Mouse (Mus musculus): ENCODE measurements around the gene Ipp. TPM values are rescaled to one million over a fixed set of nuclear protein-coding genes. Genes with fewer than 3 reads are reported as not detected.

Ipp gene
- total RNA-seq (2022): 10 to 100 TPM; 14.0 to 19.0 (median 16.8) TPM

DNA sequence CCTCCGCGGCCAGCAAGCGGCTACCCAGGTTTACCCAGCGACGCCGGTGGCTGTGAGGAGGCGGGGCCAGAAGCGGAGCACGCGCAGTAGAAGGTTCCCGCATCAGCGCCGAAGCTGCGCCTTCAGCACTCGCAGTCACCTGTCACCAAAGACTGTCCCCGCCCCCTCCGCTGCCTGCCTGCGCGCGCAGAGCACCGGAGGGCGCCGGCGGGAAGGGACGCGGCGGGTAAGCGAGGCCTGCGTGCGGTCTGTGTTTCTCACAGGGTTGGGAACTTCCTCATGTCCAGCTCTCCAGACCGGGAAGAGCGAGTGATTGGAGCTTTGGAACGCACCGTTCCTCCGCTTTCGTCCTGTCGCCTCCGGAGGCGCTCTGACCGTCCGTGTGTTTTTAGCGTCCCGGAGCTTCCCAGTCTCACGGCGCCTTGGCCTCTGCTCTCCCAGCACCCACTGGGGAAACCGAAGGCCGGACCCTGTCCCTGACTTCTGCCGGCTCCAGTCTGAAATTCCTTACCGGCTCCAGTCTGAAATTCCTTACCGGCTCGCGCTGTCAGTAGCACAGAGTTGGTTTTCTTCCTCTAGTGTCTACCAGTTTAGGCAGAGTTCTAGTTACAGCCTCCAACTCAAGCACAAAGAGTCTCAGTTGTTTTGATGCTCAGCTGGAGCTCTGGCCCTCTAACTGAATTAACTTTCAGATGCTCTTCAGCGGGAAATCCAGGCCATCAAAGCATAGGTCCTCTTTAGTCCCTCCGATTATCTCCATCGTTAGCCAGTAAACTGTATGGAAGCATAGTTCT is at the start of gene Ipp:
Gene Ipp, plus strand, starts transcription at position 125 of the 794 bp plus-strand sequence.
- DNase-seq (ENCODE audit: low spot score): peak; percentile 91

DNA sequence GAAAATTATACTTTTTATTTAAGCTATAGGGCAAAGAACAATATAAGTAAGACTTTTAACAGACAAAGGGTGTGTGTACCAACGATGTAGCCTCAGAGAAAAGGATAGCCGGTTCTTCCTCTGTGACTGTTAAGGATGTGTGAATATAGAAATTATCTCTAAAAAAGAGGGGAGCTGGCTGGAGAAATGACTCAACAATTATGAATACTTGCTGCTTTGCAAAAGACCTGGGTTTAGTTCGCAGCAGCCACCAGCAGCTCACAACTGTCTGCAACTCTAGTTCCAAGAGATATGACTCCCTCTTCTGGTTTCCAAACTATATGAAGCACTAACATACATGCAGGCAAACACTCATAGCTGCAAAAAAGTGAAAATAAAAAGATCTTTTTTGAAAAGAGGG is 45.4 kb upstream of the Ipp start:
- DNase-seq (ENCODE audit: low spot score): no peak

DNA sequence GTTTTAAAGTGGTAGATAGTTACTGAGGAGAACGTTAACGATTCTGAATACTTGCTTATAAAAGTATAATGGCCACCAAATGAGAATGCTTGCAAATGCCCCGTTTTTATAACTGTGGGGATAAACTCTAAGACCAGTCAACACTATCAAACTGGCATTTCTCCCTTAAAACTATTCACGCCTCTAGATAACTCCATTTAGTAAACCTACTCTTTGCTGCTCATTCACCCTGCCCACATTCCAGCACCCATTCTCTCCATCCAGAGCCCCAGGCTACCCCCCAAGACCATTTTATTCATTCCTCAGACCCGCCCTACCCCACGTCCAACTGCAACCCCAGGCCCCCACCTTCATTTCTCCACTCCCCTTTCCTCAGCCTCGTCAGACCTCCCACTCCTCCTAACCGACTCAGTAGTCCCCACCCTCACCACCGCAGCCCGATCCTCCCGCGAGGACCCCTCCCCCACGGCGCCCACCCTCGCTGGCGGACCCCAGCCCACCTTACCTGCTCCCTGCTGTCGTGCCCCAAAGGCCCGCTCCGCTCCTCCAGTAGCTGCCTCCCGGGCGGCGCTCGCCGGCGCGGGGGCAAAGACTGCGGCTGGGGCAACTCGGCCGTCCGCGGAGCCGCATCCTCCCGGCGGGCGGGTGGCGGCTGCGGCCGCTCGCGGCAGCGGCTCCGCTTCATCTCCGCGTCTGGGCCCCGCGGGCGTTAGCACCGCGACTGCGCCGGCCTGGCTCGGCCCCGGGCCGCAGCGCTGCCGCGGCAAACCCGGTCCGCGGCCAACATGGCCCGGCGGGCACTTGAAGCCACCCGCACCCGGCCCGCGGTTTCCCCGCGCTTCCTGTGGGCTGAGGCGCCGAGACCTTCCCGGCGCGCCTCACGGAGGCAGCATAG is 43.9 kb upstream of the Ipp start:
- DNase-seq (ENCODE audit: low spot score): peak; percentile 18

DNA sequence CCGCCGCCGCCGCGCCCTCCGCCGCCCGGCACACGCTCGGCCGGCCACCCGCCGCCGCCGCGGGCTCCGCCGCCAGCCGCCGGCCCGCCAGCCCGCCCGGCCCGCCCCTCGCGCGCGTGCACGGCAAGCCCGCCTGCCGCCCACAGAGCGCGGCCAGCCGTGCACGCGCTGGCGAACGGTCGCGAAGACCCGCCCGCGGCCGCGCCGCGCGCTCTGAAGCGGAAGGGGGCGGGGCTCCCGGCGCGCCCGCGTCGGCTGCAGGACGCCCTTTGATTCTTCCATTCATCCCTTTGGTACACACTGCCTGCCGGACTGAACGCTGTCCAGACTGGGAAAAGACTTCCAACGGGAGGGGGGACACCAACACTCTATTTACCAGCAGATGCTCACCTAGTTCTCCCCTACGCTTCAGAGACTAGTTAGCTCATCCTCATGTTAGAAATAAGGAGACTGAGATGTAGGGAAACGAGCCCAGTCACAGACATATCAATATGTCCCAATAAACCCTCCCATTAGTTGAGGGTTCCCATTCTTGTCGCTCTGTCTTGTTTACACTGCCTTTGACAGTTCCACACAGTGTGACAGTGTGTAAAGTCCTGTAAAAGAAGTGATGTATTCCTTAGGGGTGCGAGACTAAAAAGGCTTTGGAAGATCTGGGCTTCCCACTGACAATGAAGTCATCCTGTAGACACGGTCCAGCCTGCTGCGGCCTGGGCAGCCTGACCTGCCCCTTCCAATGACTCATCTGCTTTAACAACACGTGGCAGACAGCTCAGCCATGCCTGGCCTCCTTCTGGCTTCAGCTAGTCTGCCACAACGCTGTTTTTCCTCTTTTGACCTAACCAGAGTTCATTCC is 43.0 kb upstream of the Ipp start, which contains the start of gene Mast2:
Gene Mast2, minus strand, starts transcription at position 58 of the 856 bp plus-strand sequence.
- peak; percentile 72 for DNase-seq (ENCODE audit: low spot score)

DNA sequence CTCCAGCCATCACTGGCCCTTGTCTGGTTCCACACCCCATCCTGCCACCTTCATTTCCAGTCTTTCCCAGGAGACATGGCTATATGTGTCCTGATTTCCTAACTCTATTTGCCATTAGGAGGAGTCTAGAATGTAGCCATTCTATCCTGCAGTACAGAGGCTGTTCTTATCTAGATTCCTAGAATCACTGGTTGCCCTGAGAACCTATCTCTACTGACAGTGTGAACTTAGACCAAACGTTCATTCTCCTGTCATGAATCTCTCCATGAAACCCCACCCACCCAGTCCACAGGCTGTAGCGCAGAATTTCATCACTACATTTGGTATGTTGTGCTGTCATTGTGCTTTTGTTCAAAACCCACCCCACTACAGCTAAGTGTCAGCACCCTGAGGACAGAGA is 26.0 kb upstream of the Ipp start:
- no peak for DNase-seq (ENCODE audit: low spot score)

DNA sequence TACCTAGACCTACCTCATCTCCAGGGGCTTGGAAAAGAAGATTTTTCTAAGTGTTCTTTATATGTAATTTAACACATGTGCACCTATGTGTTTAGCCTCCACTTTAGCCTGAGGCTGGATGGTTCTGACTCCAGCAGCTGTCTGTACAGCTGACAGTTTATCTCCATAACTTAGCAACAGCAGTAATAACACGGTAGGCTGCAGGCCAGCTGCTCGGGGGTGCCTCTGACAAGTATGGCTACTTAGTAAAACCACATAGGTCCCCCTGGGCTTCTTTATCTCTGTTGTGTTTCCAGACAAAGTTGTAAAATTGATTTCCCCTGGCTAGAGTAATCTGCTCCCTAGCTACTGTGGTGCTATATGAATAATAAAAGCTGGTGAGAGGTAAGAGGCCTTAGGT is 23.9 kb upstream of the Ipp start:
- DNase-seq (ENCODE audit: low spot score): no peak

DNA sequence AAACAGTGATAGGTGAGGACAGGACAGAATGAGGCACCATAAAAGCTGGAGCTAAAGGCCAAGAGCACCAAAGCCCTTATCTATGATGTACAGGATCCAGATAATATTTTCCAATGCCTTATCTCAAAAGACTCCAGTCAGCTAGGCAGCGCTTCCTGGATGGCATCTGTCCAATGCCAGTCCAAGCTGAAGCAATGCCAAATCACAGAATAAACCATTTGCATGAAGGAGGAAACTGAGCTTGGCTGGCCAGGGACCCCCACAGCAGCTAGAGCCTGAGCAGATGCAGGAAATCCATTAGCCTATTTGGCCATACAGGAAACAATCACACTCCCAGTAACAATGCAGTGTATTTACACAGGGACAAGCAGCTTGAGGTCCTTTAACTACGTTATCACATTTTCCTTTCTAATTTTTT is 16.2 kb upstream of the Ipp start:
- DNase-seq (ENCODE audit: low spot score): no peak

DNA sequence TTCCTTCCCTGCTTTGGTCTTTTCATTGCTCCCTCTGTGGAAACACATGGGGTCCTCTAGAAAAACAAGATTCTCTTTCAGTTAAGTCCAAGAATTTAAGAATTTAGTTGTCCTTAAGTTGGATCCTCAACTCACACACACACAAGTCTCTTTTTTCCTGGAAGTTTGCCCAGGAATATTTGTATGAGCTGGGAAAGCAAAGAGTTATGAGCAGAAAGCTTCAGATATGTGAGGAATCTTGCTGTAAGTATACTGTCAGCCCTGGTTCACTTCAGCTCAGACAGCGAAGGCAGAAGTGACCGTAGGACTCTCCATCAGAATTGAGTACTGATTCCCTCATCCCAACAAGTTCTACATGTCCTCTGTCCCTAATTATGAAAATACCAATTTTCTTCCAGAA is 15.5 kb upstream of the Ipp start:
- DNase-seq (ENCODE audit: low spot score): no peak

DNA sequence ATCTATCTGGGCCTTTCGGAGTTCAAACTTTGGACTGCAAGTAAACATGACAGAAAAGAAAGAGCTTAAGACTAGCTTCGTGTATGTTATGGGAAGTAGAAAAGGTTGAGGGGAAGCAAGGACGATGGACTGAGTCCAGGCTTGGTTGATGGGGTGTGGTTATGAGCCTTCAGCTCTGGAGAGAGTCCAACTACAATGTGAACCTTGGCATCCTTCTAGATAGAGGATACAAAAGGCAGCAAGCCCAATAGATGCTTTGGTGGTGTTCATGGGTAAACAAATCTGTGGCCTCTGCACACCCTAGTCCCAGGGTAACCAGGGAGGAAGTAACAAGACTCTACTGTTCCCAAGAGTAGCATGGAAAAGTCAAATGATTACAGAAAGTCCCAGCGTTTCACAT is 14.9 kb upstream of the Ipp start:
- DNase-seq (ENCODE audit: low spot score): no peak

DNA sequence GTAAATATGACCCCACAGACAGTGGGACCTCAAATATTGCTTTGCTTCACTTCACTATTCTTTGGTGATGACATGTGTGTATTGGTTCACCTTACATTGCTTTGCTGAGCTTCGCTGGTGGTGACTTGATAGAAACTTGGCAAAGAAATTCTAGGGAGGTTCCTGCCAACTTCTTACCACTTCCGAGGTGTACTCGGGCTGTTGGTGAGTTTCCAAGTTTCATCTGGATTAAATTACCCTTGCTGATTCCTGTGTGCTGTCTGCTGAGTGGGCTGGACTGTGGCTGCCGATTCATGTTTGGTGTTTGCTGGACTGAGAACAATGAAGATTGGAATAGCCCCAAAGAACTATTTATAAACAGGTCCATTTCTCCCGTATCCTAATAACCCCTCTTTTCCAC is 13.7 kb upstream of the Ipp start:
- no peak for DNase-seq (ENCODE audit: low spot score)

DNA sequence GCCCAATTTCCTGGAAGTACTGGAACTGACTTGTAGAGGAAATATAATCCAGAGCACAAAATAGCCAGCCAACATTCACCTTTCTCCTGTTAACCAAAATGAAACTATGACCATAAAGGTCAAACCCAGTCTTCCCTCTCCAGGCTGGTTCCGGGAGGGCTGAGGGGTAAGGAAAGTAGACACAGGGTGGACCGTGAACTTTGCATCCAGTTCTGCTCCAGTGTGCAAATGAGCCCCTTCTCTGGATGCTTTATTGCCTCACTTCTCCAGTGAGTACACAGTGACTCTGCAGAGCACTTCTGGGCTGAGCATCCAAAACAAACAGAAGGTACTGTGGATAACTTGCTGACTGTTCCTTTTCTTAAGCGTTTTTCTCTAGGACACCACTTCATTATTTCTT is 7.4 kb upstream of the Ipp start:
- DNase-seq (ENCODE audit: low spot score): no peak

DNA sequence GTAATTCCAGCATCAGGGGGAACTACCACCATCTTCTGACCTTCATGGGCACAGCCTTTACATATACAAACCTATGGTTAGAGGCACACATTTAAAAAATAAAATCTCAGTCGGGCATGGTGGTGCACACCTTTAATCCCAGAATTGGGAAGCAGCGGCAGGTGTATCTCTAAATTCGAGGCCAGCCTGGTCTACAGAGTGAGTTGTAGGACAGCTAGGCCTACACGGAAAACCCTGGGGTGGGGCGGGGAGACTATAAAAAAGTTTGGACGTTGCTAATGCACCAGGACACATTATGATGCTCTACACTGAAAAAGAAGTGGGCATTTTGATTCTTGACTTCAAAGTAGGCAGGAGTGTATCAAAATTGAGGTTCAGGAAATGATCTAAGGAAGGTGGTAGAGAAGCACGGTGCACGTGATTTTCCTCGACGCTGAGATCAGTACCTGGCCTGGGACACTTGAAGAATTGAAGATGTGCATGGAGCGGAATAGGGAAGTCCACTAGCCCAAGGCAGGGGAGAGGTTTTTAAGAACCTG is 394 bp upstream of the Ipp start:
- no peak for DNase-seq (ENCODE audit: low spot score)

DNA sequence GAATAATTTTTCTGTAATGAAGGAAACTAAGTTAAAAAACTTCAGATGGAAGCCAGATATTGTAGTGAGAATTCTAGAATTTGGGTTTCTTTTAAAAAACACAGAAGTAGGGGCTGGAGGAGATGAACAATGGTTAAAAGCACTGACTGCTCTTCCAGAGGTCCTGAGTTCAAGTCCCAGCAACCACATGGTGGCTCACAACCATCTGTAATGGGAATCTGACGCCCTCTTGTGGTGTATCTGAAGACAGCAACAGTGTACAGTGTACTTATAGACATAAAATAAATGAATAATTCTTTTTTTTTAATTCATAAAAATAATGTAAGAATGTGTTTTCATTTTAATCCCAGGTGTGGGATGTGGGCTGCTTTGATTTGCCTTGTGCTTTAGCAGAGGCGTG is 23.8 kb downstream of the Ipp start:
- no peak for DNase-seq (ENCODE audit: low spot score)

DNA sequence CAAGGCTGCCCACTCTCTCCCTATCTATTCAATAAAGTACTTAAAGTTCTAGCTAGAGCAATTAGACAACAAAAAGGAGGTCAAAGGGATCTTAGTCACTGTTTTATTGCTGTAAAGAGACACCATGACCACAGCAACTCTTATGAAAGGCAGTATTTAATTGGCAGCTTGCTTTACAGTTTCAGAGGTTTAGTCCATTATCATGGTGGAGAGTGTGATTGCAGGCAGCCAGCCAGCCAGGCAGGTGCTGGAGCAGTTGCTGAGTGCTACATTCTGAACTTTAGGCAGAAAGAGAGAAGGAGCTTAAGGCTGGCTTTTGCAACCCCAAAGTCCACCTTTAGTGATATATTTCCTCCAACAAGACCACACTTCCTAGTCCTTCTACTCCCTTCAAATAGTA is 29.0 kb downstream of the Ipp start:
- DNase-seq (ENCODE audit: low spot score): no peak

DNA sequence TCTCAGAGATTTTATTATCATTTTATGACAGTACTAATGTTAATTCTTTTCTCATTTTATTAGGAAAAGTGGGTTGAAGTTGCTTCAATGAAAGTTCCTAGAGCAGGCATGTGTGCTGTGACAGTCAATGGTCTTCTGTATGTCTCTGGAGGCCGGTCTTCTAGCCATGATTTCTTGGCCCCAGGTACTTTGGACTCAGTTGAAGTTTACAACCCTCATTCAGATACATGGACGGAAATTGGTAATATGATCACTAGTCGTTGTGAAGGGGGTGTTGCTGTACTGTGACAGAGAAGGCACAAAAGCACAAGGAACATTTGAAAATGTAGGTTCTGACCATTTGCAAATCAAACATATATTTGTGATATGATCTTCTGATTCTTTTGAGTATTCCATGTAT is 30.4 kb downstream of the Ipp start:
- no peak for DNase-seq (ENCODE audit: low spot score)

DNA sequence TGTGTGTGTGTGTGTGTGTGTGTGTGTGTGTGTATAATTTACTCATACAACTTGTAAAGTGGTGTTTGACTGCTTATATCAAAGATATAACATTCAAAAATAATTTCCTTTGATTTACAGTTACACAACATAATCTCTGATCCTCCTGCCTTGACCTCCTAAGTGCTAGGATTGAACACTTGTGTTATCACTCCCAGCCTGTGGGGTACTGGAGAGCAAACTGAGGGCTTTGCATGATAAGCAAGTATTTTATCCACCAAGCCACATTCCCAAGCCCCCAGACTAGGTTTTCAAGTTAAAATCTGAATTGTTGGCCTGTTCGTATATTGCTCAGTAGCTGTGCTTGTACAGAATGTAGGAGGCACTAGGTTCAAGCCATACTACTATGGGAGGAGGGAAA is 43.1 kb downstream of the Ipp start:
- no peak for DNase-seq (ENCODE audit: low spot score)

DNA sequence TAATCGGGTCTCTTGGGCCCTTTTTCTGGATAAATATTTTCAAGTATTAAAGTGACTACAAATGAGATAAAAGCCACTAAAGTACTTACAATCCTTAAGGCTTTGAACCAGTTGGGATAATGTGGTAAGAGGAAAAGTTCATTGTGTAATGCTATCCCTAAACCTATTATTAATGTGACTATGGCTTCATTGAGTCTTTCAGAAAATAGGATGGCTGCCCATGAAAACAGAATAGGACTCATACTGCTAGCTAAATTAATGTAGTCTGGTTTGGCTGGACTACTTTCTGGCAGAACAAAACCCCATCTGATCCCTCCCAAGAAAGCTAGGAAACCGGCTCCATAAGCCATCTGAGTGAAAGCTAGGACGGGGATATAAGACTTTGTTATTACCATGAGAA is 45.7 kb downstream of the Ipp start:
- DNase-seq (ENCODE audit: low spot score): no peak

DNA sequence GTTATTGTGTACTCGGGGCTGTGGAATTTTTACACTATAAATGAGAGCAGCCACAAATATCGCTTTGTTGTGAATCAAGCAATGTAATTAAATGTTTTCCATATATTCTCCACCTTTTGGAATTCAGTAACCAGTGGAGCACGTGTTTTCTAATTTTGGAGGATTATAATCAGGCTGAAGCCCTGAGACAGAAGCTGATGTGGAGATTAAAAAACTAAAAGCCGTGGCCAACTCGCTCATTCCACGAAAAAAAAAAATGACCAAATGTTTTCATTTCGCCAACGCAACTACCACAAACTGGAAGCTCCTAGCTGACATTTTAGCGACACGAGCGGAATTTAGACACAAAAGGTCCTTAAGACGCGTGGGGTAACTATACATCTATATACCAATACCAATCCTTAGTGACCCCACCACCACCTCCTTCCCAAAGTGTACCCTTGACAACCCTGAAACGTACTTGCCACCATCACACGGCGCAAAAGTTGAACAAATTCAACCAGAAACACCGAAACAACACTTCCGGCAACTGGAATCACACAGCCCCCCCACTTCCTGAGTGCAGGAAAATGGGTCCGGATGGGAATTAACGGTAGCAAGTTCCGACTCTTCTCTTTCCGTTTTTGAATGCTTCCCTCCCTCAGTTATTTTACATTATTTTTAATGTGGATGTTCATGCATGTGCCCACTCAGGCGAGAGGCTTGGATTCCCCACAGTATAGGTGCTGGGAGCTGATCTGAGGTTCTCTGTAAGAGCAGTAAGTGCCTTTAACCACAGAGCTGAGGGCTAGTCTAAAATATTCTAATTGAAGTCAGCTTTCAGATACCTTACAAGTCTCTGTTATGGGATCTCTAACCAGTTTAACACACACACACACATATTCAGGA is 48.3 kb downstream of the Ipp start, which contains the start of gene Tmem69:
Gene Tmem69, minus strand, starts transcription at position 524 of the 888 bp plus-strand sequence.
- DNase-seq (ENCODE audit: low spot score): peak; percentile 79

DNA sequence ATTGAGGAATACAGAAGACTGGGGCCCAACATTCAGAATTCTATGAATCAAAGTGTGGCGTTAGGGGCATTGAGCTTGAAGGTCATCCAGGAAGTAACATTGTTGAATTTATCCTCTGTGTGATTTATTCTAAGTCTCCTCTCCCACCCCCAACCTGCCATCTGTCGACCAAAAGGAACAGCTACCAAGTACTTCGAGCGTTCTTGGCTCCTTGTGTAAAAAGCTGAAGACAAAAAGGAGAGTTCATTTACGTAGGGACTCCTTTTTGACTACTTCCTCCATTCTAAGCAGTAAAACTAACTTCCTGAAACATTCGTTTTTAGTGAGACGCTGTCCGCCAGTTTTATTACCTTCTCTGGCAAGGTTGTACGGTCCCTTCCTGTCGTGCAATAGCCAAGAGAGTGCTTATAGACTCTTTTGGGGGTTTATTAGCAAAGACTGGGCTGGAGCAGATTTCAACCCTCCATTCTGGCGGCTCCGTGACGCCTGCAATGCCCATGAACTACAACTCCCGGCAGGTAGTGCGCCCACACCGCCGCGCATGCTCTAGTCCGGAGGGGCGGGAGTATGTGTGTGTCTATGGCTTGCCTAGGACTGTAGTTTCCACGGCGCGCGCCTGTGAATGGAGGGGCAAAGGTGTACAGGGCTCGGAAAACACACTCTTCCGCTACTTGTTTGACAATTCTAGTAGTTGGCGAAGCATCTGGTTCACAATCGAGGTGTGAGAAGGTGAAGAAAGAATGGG is 49.4 kb downstream of the Ipp start:
- DNase-seq (ENCODE audit: low spot score): peak; percentile 95

All from heart, adult 8-10 months (tissue).